Mouse (Mus musculus): ENCODE measurements around the gene Ssc5d.
"Not testable (repeated sequence)": the region's sequence is repeated elsewhere in the genome, so short reads cannot be mapped to it uniquely, and the experiment has no call there.

Gene Ssc5d

GRCm38 (mm10) chr7:4925441-4926381 is at the start of gene Ssc5d:
Gene Ssc5d, plus strand, starts transcription at chr7:4925785.
- in situ Hi-C loops (cut with MboI; ENCODE audit: low pct_unique_long_range_greater_than_20kb in 1 of 2, low sequenced_read_pairs in 2 of 2, unreplicated experiment in 1 of 2): no loop called here

- in situ Hi-C loops (cut with MboI; ENCODE audit: low pct_unique_long_range_greater_than_20kb in 1 of 2, low sequenced_read_pairs in 2 of 2, unreplicated experiment in 1 of 2): no loop called here
Measured at GRCm38 (mm10) chr7:4876753-4877221, 48.8 kb upstream of the Ssc5d start, which contains the start of gene Isoc2a. Gene Isoc2a, plus strand, starts transcription at chr7:4877153.

- in situ Hi-C loops (cut with MboI; ENCODE audit: low pct_unique_long_range_greater_than_20kb in 1 of 2, low sequenced_read_pairs in 2 of 2, unreplicated experiment in 1 of 2): no loop called here
Measured at GRCm38 (mm10) chr7:4877226-4877625, 48.4 kb upstream of the Ssc5d start.

GRCm38 (mm10) chr7:4878186-4878585 is 47.4 kb upstream of the Ssc5d start:
- in situ Hi-C loops (cut with MboI; ENCODE audit: low pct_unique_long_range_greater_than_20kb in 1 of 2, low sequenced_read_pairs in 2 of 2, unreplicated experiment in 1 of 2): no loop called here

GRCm38 (mm10) chr7:4879036-4879435 is 46.5 kb upstream of the Ssc5d start:
- in situ Hi-C loops (cut with MboI; ENCODE audit: low pct_unique_long_range_greater_than_20kb in 1 of 2, low sequenced_read_pairs in 2 of 2, unreplicated experiment in 1 of 2): not testable (repeated sequence)

GRCm38 (mm10) chr7:4886680-4887079 is 38.9 kb upstream of the Ssc5d start:
- in situ Hi-C loops (cut with MboI; ENCODE audit: low pct_unique_long_range_greater_than_20kb in 1 of 2, low sequenced_read_pairs in 2 of 2, unreplicated experiment in 1 of 2): no loop called here

DNA sequence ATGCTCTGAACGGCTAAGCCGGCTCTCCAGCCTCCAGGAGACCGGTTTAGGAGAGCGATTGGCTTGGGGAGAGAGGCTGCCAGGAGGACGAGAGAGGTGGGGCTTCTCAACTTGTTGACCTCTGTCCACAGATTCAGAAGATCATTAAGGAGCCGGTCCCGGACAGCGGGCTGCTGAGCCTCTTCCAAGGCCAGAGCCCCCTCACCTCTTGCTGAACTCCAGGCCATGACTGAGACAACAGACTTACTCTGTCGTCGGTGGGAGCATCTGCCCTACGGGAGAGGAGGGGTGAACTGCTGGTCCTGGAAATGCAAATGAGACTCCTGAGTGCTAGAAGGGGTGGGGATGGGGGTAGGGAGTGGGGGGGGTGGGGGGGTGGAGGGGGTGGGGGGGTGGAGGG is 30.4 kb upstream of the Ssc5d start:
- in situ Hi-C loops (cut with MboI; ENCODE audit: low pct_unique_long_range_greater_than_20kb in 1 of 2, low sequenced_read_pairs in 2 of 2, unreplicated experiment in 1 of 2): loop anchor here in 1 of 2 experiments (5.0 kb wide), 1 partner anchor 33 kb away; no protein-coding TSS in a partner anchor

DNA sequence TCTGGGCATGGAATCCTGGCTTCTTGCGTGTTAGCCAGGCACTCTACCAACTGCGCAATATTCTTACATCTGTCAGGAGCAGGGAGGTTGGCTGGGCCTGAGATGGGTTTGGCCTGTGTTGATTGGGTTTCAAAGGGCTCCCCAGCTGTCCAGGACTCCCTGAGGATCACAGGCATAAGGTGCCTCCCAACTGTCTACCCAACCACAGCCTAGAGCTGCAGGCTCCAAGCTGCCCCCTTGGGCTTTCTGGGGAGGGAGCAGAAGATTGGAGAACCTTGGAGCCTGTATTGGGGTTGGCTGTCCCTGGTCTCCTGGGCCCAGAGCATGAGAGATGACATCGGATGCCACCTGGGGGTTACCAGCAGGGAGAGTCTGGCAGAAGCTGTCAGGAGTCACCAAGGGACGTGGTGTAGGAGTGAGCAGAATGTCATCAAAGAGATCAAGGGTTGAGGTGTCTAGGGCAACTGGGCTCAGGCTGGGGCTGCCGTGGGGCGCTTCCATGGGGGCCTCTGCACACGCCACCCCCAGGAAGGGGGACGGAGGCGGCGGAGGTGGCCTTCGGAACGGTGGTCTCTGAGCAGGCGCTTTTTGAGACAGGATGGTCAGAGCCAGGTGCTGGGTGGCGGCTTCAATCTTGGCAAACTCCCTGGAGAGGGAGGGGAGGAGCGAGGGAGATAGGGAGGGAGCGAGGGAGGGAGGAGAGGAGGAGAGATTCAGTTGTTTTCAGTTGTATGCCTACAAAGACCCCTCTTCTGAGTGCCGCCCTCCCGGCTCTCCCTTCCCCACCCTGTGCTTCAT is 26.5 kb upstream of the Ssc5d start:
- in situ Hi-C loops (cut with MboI; ENCODE audit: low pct_unique_long_range_greater_than_20kb in 1 of 2, low sequenced_read_pairs in 2 of 2, unreplicated experiment in 1 of 2): loop anchor here in 1 of 2 experiments (5.0 kb wide), 1 partner anchor 37 kb away; no protein-coding TSS in a partner anchor

- in situ Hi-C loops (cut with MboI; ENCODE audit: low pct_unique_long_range_greater_than_20kb in 1 of 2, low sequenced_read_pairs in 2 of 2, unreplicated experiment in 1 of 2): loop anchor here in 1 of 2 experiments (5.0 kb wide), 1 partner anchor 38 kb away; no protein-coding TSS in a partner anchor
Measured at GRCm38 (mm10) chr7:4899649-4900522, 25.7 kb upstream of the Ssc5d start.

- in situ Hi-C loops (cut with MboI; ENCODE audit: low pct_unique_long_range_greater_than_20kb in 1 of 2, low sequenced_read_pairs in 2 of 2, unreplicated experiment in 1 of 2): no loop called here
Measured at GRCm38 (mm10) chr7:4900523-4900851, 25.1 kb upstream of the Ssc5d start.

DNA sequence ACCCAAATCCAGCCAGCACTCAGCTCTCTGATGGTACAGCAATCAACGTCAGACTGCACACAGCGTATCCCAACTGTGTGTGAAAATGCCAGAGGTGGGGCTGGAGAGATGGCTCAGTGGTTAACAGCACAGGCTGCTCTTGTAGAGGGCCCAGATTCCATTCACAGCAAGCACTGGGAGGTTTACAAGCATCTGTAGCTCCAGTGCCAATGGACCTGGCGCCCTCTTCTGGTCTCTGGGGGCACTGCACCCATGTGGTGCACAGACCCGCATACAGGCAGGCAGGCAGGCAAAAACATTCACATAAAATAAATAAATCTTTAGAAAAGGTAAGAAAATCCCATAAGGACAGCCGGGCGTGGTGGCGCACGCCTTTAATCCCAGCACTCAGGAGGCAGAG is 24.4 kb upstream of the Ssc5d start:
- in situ Hi-C loops (cut with MboI; ENCODE audit: low pct_unique_long_range_greater_than_20kb in 1 of 2, low sequenced_read_pairs in 2 of 2, unreplicated experiment in 1 of 2): no loop called here

- in situ Hi-C loops (cut with MboI; ENCODE audit: low pct_unique_long_range_greater_than_20kb in 1 of 2, low sequenced_read_pairs in 2 of 2, unreplicated experiment in 1 of 2): no loop called here
Measured at GRCm38 (mm10) chr7:4902404-4902803, 23.2 kb upstream of the Ssc5d start.

GRCm38 (mm10) chr7:4906466-4906950 is 19.1 kb upstream of the Ssc5d start, which contains the start of gene Gm36210:
Gene Gm36210, minus strand, starts transcription at chr7:4906516.
- in situ Hi-C loops (cut with MboI; ENCODE audit: low pct_unique_long_range_greater_than_20kb in 1 of 2, low sequenced_read_pairs in 2 of 2, unreplicated experiment in 1 of 2): no loop called here

GRCm38 (mm10) chr7:4911561-4911960 is 14.0 kb upstream of the Ssc5d start:
- in situ Hi-C loops (cut with MboI; ENCODE audit: low pct_unique_long_range_greater_than_20kb in 1 of 2, low sequenced_read_pairs in 2 of 2, unreplicated experiment in 1 of 2): no loop called here

DNA sequence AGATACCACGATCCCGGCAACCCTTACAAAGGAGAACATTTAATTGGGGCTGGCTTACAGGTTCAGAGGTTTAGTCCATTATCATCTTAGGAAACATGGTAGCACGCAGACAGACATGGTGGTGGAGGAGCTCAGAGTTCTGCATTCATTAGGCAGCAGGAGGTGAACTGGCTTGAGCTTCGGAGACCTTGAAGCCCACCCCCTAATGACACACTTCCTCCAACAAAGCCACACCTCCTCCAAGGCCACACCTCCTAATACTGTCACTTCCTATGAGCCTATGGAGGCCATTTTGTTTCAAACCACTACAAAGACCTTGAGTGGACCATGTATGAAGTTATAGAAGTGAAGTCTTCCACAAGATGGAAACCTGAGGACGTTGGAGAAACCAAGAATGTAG is 13.3 kb upstream of the Ssc5d start:
- in situ Hi-C loops (cut with MboI; ENCODE audit: low pct_unique_long_range_greater_than_20kb in 1 of 2, low sequenced_read_pairs in 2 of 2, unreplicated experiment in 1 of 2): no loop called here

DNA sequence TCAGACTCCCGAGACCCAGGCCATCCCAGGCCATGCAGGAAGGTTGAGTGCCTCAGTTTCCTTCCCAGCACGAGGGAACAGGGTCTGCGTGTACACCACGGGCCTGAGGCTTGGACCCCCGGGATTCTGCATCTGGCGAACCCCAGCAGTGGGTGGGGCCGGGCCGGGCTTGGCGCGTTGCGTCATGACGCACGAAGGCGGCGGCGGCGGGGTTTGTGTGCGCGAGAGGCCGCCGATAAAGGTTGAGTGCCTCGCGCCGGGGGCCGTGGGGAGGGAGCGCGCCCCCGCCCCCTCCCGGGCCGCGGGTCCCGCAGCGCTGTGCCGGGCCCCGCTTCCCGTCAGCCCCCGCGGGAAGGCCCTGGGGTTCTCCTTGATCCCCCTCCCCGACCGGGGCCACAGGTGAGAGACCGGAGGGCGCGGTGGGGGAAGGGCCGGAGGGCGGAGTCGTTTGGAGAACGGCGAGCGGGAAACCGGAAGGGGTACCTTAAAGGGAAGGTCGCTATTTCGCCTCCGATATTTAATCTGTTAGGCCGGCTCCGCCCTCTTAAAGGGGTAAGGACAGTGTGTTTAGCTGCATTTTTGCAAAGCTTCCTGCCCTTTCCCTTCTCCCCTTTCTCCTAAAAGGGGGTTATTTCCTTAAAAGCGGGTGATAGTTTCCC is 10.4 kb upstream of the Ssc5d start, which contains the start of gene Zfp628:
TSS of gene Zfp628 (plus strand) at position 211 of the 659 bp plus-strand sequence.
- in situ Hi-C loops (cut with MboI; ENCODE audit: low pct_unique_long_range_greater_than_20kb in 1 of 2, low sequenced_read_pairs in 2 of 2, unreplicated experiment in 1 of 2): no loop called here

DNA sequence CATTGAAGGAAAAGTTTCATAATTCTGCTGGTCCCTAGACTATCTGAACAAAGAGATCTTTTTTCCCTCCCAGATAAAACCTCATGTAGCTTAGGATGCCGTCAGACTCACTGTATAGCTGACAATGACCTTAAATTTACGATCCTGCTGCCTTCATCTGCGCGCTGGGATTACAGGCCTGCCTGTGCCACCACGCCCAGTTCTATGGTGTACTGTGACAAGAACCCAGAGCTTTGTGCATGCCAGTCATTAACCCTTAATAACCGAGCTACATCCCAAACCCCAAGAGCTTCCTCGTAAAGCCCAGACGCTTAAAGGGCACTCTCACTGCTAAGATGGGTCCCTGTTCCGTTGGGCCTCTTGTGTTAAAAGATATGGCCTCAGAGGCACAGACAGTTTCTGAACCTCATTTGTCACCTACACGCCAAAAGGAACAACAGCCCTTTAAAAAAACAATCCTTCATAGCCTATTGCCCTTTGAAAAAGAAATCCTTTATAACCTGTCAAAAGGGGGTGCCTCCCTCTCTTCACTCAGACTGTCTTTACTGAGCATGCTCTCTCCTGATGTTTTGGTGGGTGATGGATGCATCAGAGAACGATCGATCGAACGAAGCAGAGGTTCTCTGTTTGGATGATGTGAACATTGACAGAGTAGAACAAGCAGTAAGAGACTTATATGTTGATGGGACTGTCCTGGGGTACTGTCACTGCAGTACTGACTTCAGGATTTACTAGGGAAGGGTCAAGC is 9.7 kb upstream of the Ssc5d start:
- in situ Hi-C loops (cut with MboI; ENCODE audit: low pct_unique_long_range_greater_than_20kb in 1 of 2, low sequenced_read_pairs in 2 of 2, unreplicated experiment in 1 of 2): no loop called here
